Mouse (Mus musculus): ENCODE data around the gene B4galnt4.
"Not testable (repeated sequence)": the region's sequence is repeated elsewhere in the genome, so short reads cannot be mapped to it uniquely, and the experiment has no call there.

The B4galnt4 gene

DNA sequence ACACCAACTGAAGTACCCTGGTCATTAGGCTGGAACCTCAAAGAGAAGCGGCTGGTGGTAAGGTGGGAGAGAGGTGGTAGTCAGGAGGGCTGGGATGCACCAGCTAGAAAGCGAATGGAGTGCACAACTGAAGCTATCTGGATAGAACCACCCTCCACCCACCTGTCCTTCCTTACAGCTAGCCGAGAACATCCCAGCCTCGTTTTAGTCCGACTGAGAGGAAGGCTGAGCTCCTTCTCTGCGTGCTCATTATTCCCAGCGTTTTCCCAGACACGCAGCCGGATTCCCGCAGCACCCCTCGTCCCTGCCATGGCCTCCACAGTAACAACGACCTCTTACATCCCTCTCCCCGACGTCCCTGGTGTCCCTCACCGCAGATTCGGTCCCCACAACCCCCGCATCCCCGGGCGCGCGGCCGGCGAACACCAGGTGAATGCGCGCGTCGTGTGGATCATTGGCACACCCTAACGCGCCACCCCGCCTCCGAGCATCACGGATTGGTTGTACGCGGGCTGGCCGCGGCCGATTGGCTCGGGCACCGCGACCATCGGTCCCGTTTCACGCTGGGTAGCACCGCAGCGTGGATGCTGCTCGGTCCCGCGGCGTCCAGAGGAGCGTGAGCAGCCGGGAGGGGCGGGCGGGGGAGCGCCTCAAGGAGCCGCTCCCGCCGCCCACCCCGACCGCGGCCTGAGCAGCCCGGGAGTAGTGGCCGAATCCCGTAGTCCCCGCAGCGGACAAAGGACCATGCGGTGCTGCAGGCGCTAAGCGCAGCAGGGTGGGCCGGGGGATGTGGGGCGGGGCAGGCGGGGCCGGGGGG lies at the start of gene B4galnt4:
Gene B4galnt4, plus strand, starts transcription at position 679 of the 817 bp plus-strand sequence.
- DNase-seq = peak; percentile 60

DNA sequence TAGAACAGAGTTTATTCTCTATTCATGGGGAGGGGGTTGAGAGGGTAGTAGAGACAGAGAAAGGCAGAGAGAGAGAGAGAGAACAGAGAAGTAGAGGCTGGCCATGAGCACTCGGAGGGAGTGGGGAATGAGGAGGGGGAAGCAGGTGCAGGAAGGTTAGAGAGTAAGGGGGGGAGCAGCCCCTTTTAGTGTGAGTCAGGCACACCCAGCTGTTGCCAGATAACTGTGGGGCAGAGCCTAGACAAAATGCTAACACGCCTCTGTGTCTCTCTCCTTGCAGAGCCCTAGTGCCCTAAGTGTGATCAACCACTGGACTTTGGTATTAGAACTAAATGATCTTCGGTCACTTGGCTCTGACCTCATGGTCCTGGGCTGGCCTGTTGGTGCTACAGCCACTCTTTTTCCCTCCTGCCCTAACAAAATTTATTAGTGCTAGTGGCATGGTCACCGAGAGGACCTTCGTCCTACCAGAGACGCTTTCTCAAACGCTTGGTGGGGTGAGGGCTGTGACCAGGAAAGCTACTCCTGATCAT lies 49.6 kb upstream of the B4galnt4 start:
- no peak for DNase-seq

DNA sequence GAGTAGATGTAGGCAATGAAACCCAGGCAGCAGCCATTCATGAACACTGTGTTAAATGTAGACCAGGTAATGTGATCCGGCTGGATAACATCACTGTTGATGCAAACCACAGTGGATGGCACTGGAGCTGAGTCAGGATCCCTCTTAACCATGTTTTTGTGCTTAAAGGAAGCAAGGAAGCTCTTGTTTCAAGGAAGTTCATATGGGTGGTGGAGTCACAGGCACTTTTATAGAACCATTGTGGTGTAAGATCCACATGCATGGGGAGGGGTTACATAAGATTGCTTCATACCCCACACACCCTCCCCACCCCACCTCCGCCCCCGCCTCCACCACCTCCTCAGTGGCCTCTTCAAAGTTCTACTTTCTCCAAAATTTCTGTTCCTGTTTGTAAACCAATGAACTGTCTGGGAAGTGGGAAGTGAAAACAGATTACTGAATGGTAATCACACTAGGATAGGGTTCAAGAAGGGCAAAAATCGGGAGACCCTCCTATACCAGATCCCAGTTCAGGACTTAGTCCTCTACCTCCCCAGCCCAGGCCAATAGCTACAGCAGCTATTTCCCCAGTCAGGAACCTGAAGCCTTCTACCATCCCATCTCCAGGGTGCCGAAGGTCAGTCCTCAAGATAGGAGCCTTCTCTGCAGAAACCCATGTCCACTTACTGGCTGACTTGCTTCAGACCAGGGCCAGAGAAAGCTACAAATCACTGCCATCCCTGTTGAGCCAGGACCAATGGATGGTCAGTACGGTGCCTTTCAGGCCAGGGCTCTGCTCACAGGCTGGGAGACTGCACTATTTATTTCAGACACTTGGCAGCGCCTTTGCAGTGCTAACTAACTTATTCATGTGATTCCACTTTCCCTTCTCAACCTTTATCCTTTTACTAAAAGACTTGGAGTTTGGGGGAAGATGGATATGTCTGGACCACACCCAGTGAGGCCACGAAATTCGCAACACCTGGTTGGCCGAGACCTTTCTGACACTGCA lies 43.9 kb upstream of the B4galnt4 start:
- DNase-seq = no peak

DNA sequence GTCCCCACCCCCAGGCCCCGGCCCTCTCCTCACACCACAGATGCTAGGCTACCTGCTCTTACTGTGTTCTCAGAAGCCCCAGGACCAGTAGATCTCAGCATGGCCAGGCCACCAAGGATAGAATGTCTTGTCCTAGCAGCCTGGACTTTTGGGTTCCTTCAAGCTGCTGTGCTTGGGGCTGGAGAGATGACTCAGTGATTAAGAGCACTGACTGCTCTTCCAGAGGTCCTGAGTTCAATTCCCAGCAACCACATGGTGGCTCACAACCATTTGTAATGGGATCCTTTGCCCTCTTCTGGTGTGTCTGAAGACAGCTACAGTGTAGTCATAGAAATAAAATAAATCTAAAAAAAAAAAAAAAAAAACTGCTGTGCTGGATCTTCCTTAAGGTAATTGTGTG lies 43.1 kb upstream of the B4galnt4 start, which contains the start of gene Ifitm6:
Gene Ifitm6, minus strand, starts transcription at position 101 of the 400 bp plus-strand sequence.
- not testable (repeated sequence) for DNase-seq

DNA sequence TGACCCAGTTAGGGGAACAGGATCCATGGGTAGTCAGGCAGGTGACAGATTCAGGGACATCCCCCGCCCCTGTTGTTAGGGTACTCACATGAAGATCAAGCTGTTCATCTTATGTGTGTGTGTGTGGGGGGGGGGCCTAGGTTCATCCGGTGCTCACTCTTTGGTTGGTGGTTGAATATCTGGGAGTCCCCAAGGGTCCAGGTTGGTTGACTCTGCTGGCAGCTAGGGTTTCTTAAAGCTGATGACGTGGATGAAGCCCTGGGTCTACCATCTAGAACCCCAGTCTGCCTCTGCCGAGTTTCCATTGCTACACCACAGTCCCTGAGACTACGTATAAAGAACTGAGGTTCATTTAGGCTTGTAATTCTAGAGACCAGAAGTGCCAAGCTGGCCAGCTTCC lies 41.9 kb upstream of the B4galnt4 start:
- DNase-seq = no peak

DNA sequence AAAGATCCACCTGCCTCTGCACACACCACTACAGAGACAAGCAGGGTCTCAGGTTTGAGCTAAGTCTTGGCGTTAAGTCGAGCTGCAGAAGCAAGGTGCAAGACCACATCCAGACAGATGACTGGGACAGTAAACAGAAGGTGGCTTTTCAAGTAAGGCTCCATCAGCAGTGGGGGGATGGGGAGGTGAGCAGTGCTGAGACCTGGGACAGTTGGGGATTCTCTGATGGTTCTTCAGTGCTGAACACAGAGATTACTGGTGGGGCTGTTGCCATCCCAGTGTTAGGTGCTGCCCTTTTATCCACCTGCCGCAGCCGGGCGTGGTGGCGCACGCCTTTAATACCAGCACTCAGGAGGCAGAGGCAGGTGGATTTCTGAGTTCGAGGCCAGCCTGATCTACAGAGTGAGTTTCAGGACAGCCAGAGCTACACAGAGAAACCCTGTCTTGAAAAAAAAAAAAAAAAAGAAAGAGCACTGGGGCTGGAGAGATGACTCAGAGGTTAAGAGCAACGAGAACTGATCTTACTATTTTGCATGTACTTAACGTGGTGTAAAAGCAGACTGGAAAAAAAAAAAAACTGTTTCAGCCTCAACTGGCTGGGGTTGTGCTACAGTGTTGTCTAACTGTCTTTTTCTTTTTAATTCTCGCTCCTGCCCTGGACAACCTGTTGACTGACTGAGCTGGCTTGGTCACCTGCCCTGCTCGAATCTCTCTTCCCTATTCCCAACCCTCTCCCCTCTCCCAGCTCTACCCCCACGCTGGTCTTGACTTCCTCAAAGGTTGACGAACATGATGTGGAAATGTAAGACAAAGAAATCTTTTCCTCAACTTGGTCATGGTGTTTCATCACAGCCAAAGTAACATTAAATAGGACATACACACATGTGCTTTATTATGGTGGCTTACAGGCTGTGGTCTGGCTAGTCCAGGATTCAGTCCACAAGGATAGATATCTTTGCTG lies 39.1 kb upstream of the B4galnt4 start:
- no peak for DNase-seq

DNA sequence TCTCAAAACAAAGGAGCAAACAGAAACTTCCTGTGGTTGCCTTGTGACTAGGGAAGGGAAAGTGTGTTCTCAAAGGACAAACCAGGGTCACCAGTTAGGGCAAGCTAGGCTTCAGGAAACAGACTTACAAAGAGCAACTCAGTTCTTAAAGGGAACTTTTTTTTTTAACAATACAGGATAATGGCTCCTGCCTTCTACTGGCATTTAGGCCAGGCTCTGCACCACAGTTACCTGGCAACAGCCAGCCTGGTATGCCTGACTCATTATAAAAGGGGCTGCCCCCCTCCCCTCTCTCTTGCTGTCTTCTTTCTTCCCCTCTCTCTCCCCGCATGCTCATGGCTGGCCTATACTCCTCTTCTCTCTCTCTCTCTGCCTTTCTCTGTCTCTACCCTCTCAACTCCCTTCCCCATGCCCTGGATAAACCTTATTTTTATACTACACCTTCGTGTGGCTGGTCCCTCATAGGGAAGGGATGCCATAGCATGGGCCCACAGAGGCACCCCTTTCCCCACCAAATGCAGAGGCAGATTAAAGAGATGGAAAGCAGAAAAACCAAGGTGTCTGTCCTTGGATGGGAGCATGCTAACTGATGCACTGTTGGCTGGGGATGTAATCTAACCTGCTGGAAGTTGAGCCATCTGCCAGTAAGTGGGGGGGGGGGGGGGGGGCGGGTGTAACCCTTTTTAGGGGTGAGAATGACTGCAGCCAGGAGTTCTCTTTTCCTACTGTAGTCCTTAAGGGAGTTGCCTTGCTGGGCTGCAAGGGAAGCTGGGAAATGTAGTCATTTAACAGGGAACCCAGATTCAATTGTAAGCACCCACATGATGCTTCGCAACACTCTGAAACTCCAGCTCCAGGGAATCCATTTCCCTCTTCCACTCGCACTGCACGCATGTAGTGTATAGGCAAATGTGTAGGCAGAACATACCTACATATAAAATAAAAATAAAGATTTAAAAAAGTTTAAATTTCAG lies 35.8 kb upstream of the B4galnt4 start:
- no peak for DNase-seq

DNA sequence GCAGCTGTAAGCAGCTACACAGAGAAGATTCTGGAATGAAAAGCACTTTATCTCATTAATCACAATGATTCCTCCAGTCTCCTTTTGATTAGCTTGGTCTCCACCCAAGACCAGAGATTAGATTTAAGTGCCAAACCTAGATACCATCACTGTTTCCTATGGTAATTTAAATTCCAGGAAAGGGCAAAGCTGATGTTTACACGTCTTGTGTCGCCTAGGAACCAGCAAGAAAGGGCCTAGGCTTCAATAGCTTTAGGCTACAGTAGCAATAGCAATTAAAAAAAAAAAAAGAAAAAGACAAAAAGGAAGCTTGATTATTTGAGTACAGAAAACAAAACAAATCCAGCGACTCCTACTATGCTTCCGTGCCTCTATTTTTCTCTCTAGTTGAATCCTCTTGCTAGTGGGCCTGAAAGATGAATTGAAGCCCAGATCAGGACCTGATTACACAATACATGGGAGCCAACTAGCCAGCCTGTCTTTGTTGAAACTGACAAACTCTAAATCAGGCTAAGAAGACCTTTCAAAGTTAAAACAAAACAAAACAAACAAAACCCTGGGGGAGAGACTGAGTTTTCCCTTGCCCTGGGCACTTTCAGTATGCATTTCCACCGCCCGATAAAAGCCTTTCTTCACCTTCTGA lies 34.7 kb upstream of the B4galnt4 start:
- peak; percentile 46 for DNase-seq

DNA sequence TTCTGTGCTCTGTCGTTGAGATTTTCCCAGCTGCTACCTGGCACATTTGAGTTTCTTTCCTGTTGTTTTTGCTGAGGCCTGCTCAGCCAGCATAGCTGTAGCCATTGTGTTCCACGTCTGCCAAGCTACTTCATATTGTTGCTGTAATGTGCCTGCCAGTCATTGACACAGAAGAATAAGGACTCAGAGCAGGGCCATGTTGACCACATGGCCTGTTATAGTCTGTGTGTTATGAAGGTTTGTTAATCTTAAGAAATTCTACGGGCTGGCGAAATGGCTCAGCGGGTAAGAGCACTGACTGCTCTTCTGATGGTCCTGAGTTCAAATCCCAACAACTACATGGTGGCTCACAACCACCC lies 34.2 kb upstream of the B4galnt4 start:
- peak; percentile 29 for DNase-seq

DNA sequence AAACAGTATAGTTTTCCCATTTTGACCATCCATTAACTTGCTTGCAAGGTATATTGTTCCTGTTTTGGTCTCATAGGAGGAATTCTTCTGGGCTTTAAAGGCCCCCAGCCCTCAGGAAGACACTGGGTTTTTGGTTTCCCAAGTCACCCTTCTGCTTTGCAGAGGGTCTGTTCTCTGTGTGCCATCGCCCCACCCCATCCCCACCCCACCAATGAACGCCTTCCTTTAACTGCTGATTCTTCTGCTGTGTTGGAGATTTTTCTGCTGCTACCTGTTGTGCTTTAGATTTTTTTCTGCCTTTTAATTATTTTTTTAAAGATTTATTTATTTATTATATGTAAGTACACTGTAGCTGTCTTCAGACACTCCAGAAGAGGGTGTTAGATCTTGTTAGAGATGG lies 32.1 kb upstream of the B4galnt4 start, which contains the start of gene Gm17387:
Gene Gm17387, plus strand, starts transcription at position 301 of the 400 bp plus-strand sequence.
- no peak for DNase-seq

DNA sequence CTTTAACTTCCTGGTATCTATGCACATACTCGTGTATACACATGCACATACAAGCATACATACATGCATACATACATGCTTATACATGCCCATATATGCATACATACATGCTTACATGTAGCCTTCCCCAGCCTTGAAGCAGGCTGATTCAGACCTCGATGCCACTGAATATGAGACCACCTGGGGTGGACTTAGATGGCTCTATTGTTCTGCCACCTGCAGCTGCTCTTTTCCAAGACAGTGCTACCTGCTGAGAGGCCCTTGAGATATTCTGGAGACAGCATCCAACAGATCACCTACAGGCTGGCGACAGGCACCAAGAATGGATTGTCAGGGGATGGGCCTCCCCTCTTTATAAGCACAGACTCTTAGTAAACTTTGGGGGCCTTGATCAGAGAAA lies 30.5 kb upstream of the B4galnt4 start:
- no peak for DNase-seq

DNA sequence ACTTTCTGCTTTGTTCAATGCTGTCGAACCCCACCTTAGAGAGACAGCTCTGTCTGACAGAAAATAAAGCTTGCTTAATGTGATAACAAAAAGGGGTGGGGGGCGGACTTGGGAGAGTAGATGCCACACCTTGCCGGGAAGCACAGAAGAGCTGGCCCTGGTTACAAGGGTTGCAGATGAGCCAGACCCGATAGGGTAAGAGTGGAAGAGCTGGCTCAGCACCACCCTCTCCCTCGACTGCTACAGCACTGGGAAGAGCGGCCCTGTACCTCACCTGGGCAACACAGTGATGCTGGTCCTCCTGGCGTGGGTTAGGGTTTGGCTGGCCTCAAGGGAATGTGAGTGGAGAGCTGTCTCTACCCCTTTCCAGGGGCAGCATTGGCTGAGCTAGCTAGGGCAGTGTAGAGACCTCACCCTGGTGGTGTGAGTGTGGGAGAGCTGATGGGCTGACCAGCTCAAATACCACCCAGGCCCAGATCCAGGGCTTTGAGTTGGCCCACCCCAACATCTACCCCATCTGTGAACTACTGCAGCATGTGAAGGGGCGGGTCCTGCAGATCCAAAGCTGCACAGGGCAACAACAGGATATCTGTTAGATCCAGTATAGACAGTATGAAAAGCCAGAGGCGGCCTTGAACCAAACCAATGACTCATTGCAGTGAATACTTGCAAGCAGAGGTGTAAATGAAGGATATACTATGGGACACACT lies 28.3 kb upstream of the B4galnt4 start:
- no peak for DNase-seq

DNA sequence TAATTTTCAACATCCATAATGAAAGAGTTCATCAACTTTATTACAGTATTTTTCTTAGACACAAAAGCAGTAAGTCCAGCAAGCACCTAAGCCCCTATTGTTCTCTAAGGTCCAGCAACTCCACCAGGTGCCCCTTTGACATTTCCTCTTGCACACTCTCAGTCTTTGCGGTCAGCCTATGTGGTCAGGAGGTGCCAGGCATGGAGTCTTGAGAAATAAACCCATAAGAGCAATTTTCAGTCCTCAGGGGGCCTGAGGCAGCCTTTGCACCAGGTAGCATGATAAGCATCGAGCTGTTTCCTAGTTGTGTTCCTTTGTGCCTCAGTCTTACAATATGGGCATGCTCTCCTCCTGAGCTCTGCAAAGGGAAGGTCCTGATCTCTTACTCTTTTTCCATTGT lies 24.3 kb upstream of the B4galnt4 start:
- not testable (repeated sequence) for DNase-seq

DNA sequence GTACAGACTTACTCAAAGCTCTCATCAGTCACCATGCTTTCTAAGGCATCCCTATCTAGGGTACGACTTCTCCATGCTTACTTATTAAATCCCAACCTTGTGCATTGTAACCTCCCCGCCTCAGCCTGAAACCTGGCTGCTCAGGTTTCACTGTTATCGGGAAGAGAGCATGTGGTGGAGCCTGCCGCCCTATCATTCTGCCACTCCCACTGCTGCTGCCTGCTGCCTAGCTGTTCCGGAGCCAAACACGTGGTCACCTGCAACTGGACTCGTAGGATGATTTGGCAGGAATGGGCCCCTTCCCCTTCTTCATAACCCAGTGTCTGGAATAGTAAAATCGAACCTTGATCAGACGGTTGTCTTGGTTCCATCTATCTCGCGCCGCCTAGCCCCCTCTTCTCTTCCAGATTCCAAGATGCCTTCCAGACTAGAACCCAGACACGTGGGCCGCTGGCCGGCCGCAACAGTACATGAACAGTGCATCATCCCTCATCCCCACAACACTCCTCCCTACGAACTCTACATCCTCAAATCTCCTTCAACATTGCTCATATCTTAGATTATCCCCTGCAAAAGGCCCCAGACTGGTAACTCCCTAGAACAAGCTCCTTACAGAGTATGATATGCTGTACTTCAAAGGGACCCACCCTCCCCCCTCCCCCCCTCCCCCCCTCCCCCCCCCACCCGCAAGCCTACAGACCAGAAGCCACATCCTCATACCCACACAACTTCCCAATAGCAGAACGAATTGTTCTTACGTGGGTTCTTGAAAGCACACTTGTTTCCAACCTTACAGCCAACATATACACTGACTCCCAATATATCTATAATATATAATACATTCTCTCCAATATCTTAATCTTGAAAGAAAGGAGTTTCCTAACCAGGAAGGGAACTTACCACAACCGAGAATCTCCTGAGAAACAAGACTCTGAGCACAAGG lies 22.5 kb upstream of the B4galnt4 start:
- no peak for DNase-seq

DNA sequence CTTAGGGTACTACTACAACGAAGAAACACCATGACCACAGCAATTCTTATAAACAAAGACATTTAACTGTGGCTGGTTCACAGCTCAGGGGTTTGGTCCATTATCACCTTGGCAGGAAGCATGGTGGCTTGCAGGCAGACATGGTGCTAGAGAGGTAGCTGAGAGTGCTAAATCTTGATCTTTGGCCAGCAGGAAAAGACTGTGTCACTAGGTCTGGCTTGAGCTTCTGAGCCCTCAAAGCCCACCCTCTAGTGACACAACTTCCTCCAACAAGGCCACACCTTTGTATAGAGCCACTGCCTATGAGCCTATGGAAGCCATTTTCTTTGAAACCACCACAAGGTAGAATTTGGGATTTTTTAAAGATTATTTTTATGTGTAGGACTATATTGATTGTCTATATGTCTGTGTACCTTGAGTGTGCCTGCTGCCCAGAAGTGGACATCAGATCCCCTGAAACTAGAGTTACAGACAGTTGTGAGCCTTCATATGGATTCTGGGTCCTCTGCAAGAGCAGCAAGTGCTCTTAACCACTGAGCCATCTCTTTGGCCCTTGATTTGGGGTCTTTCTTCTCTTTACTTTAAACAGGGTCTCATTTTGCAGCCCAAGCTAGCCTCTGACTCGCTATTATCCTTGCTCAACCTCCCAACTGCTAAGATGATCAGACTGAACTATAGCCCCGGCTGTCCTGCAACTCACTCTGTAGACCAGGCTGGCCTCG lies 21.4 kb upstream of the B4galnt4 start:
- no peak for DNase-seq

DNA sequence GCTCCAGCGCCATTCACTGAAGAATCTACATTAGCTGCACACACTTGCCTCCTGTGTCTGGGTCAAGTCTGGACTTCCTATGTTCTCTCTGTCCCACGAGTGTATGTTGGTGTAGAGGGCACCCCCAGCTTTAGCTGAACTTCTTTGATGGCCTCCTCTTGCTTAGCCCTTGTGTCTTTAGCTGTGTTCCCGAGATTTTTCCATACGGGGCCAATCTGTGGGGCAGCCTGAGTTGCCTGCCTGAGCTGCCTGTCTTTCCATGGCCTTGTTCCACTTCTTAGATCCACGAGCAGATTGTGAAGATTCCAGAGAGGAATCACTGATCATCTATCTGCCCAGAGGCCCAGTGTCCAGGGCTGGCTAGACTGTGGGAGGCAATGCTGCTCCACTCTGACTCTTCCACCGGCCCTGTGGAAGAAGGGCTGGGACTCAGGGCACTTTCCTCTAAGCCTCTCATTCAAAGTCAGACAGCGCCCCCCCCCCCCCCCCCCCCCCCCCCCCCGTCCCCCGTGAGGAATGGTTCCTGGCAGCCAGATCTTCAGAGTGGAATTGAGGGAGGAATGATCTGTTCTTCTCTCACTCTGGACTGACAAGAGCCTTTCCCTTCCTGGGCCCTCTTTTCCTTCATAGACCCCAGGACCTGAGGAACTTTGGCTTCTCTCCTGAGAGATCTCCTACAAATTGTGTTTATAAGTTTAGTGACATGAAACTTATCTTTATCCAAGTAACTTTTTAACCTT lies 19.9 kb upstream of the B4galnt4 start:
- no peak for DNase-seq

DNA sequence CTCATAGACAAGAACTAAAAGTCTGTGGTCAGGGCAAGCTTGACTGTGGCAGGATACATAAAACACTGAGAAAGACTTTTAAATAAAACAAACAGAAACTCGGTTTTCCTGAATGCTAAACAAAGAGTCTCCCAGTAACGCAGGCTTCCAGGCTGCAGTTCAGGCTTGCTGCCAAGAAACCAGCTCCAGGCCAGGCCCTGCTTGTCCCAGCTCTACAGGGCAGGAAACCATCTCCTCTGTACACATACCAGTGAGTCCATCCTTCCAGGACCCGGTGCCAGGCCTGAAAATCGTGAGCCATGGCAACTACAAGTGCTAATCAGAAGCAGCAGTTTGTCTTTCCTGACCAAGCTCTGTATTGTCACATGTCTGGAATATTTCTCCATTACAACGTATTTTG lies 19.2 kb upstream of the B4galnt4 start:
- peak; percentile 91 for DNase-seq
